Mouse (Mus musculus) thymus, adult 2 months (tissue): ENCODE results near the gene Ccdc43. TPM values are rescaled to one million over a fixed set of nuclear protein-coding genes. Genes with fewer than 3 reads are reported as not detected.

Experiments used
- DNase-seq: peaks from one replicate; pipeline ENCODE4 v3.0.0; 2021
- H3K27ac ChIP-seq: fragments of 200-500 bp; 2 replicates; pipeline ENCODE4 v1.5.1; 2012; ENCODE audit warnings: low read length, control low read depth; ENCODE audit not compliant: control insufficient read depth, insufficient read depth
- H3K27me3 ChIP-seq: fragments of 200-500 bp; 2 replicates; pipeline ENCODE4 v1.6.1; 2012; ENCODE audit warnings: mild to moderate bottlenecking, low read length, moderate library complexity, mixed read lengths; ENCODE audit not compliant: control insufficient read depth, insufficient read depth
- H3K36me3 ChIP-seq: fragments of 200-500 bp; 2 replicates; pipeline ENCODE4 v1.6.1; 2012; ENCODE audit warnings: mild to moderate bottlenecking, low read length, moderate library complexity; ENCODE audit not compliant: control insufficient read depth, insufficient read depth
- H3K4me1 ChIP-seq: fragments of 200-500 bp; replicated peaks from 2 replicates; pipeline ENCODE4 v1.6.1; 2012; ENCODE audit warnings: low read length; ENCODE audit not compliant: control insufficient read depth, insufficient read depth
- H3K4me3 ChIP-seq: fragments of 200-500 bp; 2 replicates; pipeline ENCODE4 v1.5.1; 2012; ENCODE audit warnings: mild to moderate bottlenecking, low read length, control low read depth, moderate library complexity; ENCODE audit not compliant: control insufficient read depth, insufficient read depth
- CTCF ChIP-seq: fragments of 200-500 bp; IDR thresholded peaks from 2 replicates; pipeline ENCODE4 v1.5.1; 2012; ENCODE audit warnings: mild to moderate bottlenecking, control low read depth, low read length, moderate library complexity, borderline replicate concordance; ENCODE audit not compliant: control insufficient read depth, poor library complexity, insufficient read depth; ENCODE audit errors: extremely low read depth
- POLR2A ChIP-seq: fragments of 200-500 bp; IDR thresholded peaks from 2 replicates; pipeline ENCODE4 v1.6.1; 2012; ENCODE audit warnings: mild to moderate bottlenecking, low read length, control low read depth, moderate library complexity; ENCODE audit not compliant: control insufficient read depth, poor library complexity, insufficient read depth; ENCODE audit errors: extremely low read depth
- WGBS: fragments of 180-500 bp; shearing (Covaris S2); methylation state at CpG from one replicate; pipeline ENCODE4 v1.1.7; 2018; 5-methylcytosine and 5-hydroxymethylcytosine counted together
- polyA plus RNA-seq: library from polyadenylated mRNA; depleted of rRNA; stranded (reverse); fragments of >200 nt; gene quantifications from 2 replicates; pipeline ENCODE4 v1.2.3, GENCODE M21; 2012; rRNA removed

The Ccdc43 gene
- 8.7 and 9.6 TPM in 2 replicates for polyA plus RNA-seq

DNA sequence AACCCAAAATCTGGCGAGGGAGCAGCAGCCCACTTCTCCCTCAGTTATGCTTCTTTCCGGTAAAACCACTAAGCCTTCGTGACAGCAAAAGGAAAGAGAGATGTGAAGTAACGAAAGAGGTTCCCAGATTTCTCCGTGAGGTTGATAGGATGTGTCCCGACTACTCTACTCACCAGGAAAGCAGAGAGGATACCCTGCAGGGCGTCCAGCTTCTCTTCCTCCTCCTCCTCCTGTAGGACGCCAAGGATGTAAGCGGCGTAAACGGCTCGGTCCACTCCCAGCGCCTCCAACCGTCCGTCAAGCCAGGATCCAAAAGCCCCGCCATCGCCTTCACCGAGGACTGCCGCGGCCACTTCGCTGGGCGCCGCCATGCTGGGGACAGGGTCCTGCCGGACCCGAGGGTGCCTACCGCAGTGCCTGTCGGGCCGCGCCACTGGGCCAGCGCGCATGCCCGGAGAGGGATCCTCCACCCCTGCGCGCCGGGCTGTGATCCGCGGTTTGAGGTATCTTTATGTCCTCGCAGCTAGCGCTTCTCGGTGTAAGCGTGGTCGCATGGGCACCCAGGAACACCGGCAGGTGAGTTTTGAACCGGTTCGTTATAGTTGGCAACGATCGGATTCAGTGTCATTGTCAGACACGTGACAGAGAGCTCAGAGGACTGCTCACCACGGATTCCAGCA lies at the start of gene Ccdc43:
TSS of gene Ccdc43 (minus strand) at position 445 of the 680 bp plus-strand sequence.
- H3K4me1 ChIP-seq: peaks cover 7% of the 10 kb centered on the region
- no peak within 1 kb of the TSS for H3K27ac ChIP-seq
- peak; percentile 87 for DNase-seq
- WGBS: under 1% methylated on average over 49 of the region's 49 CpGs
- TF ChIP-seq CTCF: peak; percentile 29; the same call in 1 of the 2 replicates
- TF ChIP-seq POLR2A: 0 out of 2 replicates have a peak, but pooled peaks have one; percentile 34
- H3K4me3 ChIP-seq: peak within 1 kb of the TSS; percentile 68
- no peaks in the 10 kb centered on the region for H3K36me3 ChIP-seq
- H3K27me3 ChIP-seq: no peaks in the 10 kb centered on the region

DNA sequence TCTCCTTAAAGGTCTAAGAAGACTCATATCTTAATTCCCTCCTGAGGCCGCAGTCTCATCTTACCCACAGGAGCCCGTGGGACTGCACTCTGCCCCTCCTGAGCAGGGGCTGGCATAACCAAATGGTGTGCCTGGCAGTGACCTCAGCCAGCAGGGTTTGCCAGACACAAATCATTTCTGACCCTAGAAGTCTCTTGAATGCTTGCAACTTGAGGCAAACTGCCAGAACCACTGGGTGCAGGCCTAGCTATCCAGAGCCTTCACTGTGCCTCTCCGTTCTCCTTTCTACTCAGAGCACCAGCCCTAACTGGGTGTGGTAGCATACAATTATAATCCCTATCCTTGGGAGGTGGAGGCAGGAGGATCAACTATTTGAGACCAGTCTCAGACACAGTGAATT lies 47.2 kb upstream of the Ccdc43 start:
- Histone ChIP-seq H3K4me1 (peaks cover 4% of the 10 kb centered on the region; the same call in 1 of the 2 replicates), H3K27me3 (no peaks in the 10 kb centered on the region), H3K36me3 (no peaks in the 10 kb centered on the region), H3K27ac (no peak overlapping the region), H3K4me3 (no peak overlapping the region)
- WGBS: 93% methylated on average over 3 of the region's 3 CpGs
- TF ChIP-seq CTCF (no peak), POLR2A (no peak)
- DNase-seq: no peak

DNA sequence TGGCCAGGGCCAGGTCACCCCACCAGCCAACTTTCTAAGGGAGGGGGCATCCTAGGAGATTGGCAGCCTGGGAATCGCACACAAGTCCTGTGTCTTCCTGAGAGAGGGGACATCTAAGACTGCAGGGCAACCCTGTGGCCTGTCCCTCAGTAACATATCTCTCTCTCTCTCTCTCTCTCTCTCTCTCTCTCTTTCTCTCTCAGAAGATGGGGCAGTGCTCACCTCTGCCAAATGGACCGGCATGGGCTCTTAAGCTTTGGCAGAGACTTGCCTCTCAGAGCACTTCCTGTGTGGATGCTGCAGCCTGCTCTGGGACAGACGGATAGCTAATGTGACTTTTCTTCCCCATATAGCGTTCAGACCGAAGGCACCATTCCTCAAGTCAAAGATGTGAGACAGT lies 45.3 kb upstream of the Ccdc43 start:
- no peaks in the 10 kb centered on the region for H3K27me3 ChIP-seq
- H3K27ac ChIP-seq: no peak overlapping the region
- 93% methylated on average over 5 of the region's 5 CpGs for WGBS

DNA sequence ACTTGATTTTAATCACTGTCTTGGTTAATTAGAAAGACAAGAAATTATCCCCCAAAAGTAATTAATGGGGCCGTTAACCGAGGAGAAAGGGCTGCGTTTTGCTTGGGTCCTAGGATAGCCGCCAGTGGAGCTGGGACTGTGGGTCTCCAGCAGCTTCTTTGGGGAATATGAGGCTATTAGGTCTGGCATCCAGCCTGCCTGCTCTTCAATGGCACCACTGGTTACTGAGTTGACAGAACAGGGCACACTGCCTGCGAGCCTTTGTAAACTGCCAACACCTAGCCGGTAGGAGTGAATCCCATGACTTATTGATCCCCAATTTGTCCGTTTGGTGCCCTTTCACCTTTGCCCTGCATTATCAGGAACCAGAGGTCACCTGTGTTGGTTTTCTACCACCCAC lies 44.5 kb upstream of the Ccdc43 start:
- Histone ChIP-seq H3K27ac (no peak overlapping the region), H3K4me3 (no peak overlapping the region), H3K4me1 (peaks cover 4% of the 10 kb centered on the region; the same call in 1 of the 2 replicates), H3K36me3 (no peaks in the 10 kb centered on the region), H3K27me3 (no peaks in the 10 kb centered on the region)
- WGBS: 95% methylated on average over 7 of the region's 7 CpGs
- DNase-seq: no peak
- no peak for TF ChIP-seq POLR2A
- no peak for TF ChIP-seq CTCF

More for the DNA sequence above, 45.3 kb upstream of the Ccdc43 start:
- TF ChIP-seq CTCF (no peak), POLR2A (no peak)
- Histone ChIP-seq H3K4me3 (no peak overlapping the region), H3K4me1 (peaks cover 4% of the 10 kb centered on the region; the same call in 1 of the 2 replicates), H3K36me3 (no peaks in the 10 kb centered on the region)
- DNase-seq: no peak

DNA sequence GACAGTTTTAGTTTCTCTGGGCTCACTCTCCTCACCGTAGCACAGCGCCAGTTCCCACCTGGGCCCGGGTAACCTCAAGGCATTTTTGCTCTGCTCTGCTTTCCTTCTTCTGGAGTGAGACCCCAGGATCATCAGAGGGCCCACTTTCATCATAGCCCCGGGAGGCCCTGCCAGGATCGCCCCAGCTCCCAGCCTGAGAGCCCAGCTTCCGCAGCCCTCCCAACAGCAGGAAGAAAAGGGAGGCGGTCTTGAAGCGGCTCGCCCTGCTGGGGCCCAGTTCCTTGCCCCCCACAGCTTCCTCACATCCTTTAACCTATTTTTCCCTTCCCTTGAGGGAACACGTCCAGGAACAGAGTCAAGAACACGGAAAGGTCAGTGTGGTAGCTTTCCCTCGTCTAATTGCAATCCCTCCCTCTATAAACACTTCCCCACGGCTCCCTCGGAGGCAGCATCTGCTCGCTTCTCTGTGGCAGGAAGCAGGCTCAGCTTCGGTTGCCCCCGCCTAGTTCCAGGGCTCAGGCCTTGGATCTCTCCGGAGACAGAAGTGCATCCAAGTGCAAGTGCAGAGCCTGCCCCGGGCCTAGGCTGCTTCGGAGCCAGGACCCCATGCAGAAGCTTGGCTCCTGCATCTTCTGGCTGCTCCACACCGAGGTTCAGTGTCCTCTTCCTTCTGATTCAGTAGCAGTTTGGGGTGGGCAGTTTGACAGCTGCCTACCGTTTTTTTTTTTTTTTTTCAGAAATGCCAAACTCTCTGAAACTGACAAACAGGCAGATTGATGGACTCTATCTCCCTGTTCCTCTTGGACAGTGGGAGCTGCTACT lies 43.8 kb upstream of the Ccdc43 start:
- Histone ChIP-seq H3K36me3 (no peaks in the 10 kb centered on the region), H3K4me1 (peaks cover 4% of the 10 kb centered on the region; the same call in 1 of the 2 replicates), H3K27ac (no peak overlapping the region), H3K27me3 (no peaks in the 10 kb centered on the region), H3K4me3 (no peak overlapping the region)
- TF ChIP-seq POLR2A (no peak), CTCF (no peak)
- DNase-seq: peak; percentile 21
- WGBS: 46% methylated on average over 22 of the region's 22 CpGs

DNA sequence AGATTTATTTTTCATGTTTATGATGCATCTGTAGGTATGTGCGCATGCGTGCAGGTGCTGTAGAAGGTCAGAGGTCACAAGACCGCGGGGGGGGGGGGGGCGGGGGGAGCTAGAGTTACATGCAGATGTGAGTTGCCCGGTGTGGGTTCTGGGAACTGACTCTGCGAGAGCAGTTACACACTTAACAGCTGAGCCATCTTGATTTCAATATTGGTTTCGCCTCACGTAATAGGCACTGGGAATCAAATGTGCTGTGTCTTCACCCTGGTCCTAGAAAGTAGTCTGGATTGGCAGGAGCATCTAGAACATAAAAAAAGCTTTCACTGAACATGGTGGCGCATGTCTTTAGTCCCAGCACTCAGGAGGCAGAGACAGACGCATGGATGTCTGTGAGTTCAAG lies 43.1 kb upstream of the Ccdc43 start:
- WGBS: 71% methylated on average over 11 of the region's 11 CpGs
- H3K4me1 ChIP-seq: peaks cover 4% of the 10 kb centered on the region; the same call in 1 of the 2 replicates
- H3K36me3 ChIP-seq: no peaks in the 10 kb centered on the region
- TF ChIP-seq CTCF (no peak), POLR2A (no peak)
- no peaks in the 10 kb centered on the region for H3K27me3 ChIP-seq
- DNase-seq: no peak
- H3K4me3 ChIP-seq: no peak overlapping the region
- H3K27ac ChIP-seq: no peak overlapping the region
